Mouse (Mus musculus) G1E (cell line): Measurements from ENCODE around the gene Mllt6.

Experiments
- CTCF ChIP-seq: IDR thresholded peaks from 2 replicates; pipeline ENCODE4 v1.5.1; 2012; ENCODE audit warnings: low read depth, low read length, inconsistent platforms, mixed read lengths
- GATA1 ChIP-seq: IDR thresholded peaks from 2 replicates; pipeline ENCODE4 v1.6.1; 2012; ENCODE audit warnings: borderline replicate concordance, low read length, inconsistent platforms, mixed read lengths
- POLR2AphosphoS5 ChIP-seq: IDR thresholded peaks from 2 replicates; pipeline ENCODE4 v1.6.1; 2012; ENCODE audit warnings: low read depth, low read length, inconsistent platforms; ENCODE audit not compliant: insufficient replicate concordance
- TAL1 ChIP-seq: conservative IDR thresholded peaks from 2 replicates; pipeline ENCODE4 v1.6.1; 2012; ENCODE audit warnings: low read depth, low read length, inconsistent platforms, mixed read lengths

- TF ChIP-seq CTCF (no peak), GATA1 (no peak), POLR2AphosphoS5 (no peak), TAL1 (no peak)
These were observed 27.7 kb upstream of the Mllt6 start for GRCm38 (mm10) chr11:97635468-97636019.
